Mouse (Mus musculus) forebrain, embryonic 15.5 days (tissue): ENCODE measurements at regions not wholly inside any gene's neighbourhood (a gene's known extent, or its start where the extent isn't known, plus 50 kb on each side); places are given as distances from the start of the nearest gene placed in this dataset.
A peak's percentile ranks its signal among the peaks of the same experiment; 100 is the strongest.
"Not testable (repeated sequence)": the region's sequence is repeated elsewhere in the genome, so short reads cannot be mapped to it uniquely, and the experiment has no call there.

Experiments
- ATAC-seq: fragments of 200-750 bp; cut with Nextera tagmentation; replicated peaks from 2 replicates; pipeline ENCODE4 v1.8.0; 2017; ENCODE audit warnings: mild to moderate bottlenecking, moderate TSS enrichment, moderate library complexity
- H3K27ac ChIP-seq: fragments of 300-500 bp; sonication (generic); replicated peaks from 2 replicates; pipeline ENCODE4 v1.5.1; 2015; ENCODE audit warnings: mild to moderate bottlenecking, inconsistent platforms
- H3K27me3 ChIP-seq: fragments of 300-500 bp; sonication (generic); 2 replicates; pipeline ENCODE4 v1.6.1; 2015; ENCODE audit warnings: inconsistent platforms
- H3K36me3 ChIP-seq: fragments of 300-500 bp; sonication (generic); 2 replicates; pipeline ENCODE4 v1.6.1; 2015; ENCODE audit warnings: mild to moderate bottlenecking, inconsistent platforms
- H3K4me1 ChIP-seq: fragments of 300-500 bp; sonication (generic); 2 replicates; pipeline ENCODE4 v1.6.1; 2015; ENCODE audit warnings: inconsistent platforms
- H3K4me2 ChIP-seq: fragments of 300-500 bp; sonication (generic); replicated peaks from 2 replicates; pipeline ENCODE4 v1.6.1; 2015; ENCODE audit warnings: mild to moderate bottlenecking, inconsistent platforms
- H3K4me3 ChIP-seq: fragments of 300-500 bp; sonication (generic); 2 replicates; pipeline ENCODE4 v1.5.1; 2015; ENCODE audit warnings: mild to moderate bottlenecking, inconsistent platforms
- H3K9ac ChIP-seq: fragments of 300-500 bp; sonication (generic); replicated peaks from 2 replicates; pipeline ENCODE4 v1.6.1; 2015; ENCODE audit warnings: mild to moderate bottlenecking, inconsistent platforms
- H3K9me3 ChIP-seq: fragments of 300-500 bp; sonication (generic); 2 replicates; pipeline ENCODE4 v1.6.1; 2016; ENCODE audit warnings: inconsistent platforms
- WGBS: fragments of 180-500 bp; shearing (Covaris S2); methylation state at CpG from one replicate; pipeline ENCODE4 v1.1.7; 2015; ENCODE audit warnings: mixed read lengths; 5-methylcytosine and 5-hydroxymethylcytosine counted together

DNA sequence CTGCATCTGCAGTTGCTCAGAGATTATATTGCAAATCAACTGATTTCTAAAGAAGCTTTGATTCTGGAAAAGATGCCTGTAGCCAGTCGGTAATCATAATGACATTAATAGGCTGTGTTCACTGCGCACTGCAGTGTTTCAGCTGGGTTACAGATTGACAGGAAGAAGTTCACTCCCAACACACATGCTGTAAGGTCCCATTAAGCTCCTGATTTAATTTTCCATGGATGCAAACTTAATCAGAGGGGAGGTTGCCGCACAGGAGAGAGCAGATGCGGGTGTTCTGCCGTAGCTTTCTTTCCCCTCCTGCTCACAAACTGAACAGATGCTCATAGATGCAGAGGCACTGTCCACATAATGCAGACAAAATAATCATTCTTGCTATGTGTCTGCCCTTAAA is 284.0 kb downstream of the Adgb start:
- 65% methylated on average over 5 of the region's 5 CpGs for WGBS
- H3K9ac ChIP-seq, result no peak overlapping the region
- ATAC-seq, result 0 out of 2 replicates have a peak, but pooled peaks have one; percentile 38

DNA sequence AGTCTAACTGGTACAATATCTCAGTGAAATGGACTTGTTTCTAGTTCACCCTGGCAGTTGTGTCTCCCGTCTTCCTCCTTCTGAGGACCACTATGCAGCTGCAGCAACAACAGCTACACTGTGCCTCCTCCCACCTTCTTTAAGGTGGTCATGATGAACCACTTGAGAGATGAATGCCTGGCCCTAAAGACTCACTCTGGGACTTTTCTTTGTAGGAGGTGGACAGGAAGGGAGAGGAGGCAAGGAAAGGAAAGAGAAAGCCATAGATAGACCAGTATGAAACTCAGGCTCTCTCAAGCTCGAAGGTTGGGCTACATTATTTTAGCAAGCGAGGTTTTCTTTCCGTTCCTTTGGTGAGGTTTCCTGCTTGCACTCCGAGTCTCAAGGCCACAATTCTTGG is 285.4 kb downstream of the Adgb start:
- Histone ChIP-seq H3K27me3 (no peaks in the 10 kb centered on the region), H3K27ac (no peak overlapping the region), H3K4me3 (no peak overlapping the region), H3K9ac (no peak overlapping the region), H3K4me2 (no peak overlapping the region), H3K9me3 (no peaks in the 10 kb centered on the region), H3K36me3 (no peaks in the 10 kb centered on the region), H3K4me1 (no peaks in the 10 kb centered on the region)
- ATAC-seq, result no peak
- WGBS, result 88% methylated on average over 5 of the region's 5 CpGs

More for the DNA sequence above, 284.0 kb downstream of the Adgb start:
- Histone ChIP-seq H3K36me3 (no peaks in the 10 kb centered on the region), H3K27me3 (no peaks in the 10 kb centered on the region), H3K4me3 (no peak overlapping the region), H3K4me2 (no peak overlapping the region), H3K9me3 (no peaks in the 10 kb centered on the region), H3K27ac (no peak overlapping the region), H3K4me1 (no peaks in the 10 kb centered on the region)

- no peak overlapping the region for H3K9ac ChIP-seq
- no peak overlapping the region for H3K27ac ChIP-seq
- H3K4me2 ChIP-seq, result no peak overlapping the region
- no peaks in the 10 kb centered on the region for H3K36me3 ChIP-seq
- ATAC-seq, result no peak
- no peaks in the 10 kb centered on the region for H3K9me3 ChIP-seq
- H3K4me1 ChIP-seq, result no peaks in the 10 kb centered on the region
- WGBS, result 94% methylated on average over 8 of the region's 8 CpGs
- no peak overlapping the region for H3K4me3 ChIP-seq
- no peaks in the 10 kb centered on the region for H3K27me3 ChIP-seq
Measured at GRCm38 (mm10) chr10:10185298-10185883, 284.5 kb upstream of the Stxbp5 start.

- H3K27ac ChIP-seq, result no peak overlapping the region
- no peaks in the 10 kb centered on the region for H3K27me3 ChIP-seq
- H3K4me2 ChIP-seq, result no peak overlapping the region
- 80% methylated on average over 5 of the region's 5 CpGs for WGBS
- no peak overlapping the region for H3K9ac ChIP-seq
- H3K4me3 ChIP-seq, result no peak overlapping the region
- H3K4me1 ChIP-seq, result no peaks in the 10 kb centered on the region
- ATAC-seq, result no peak
- H3K9me3 ChIP-seq, result no peaks in the 10 kb centered on the region
- no peaks in the 10 kb centered on the region for H3K36me3 ChIP-seq
Measured at GRCm38 (mm10) chr10:10184386-10184785, 283.5 kb upstream of the Stxbp5 start.

DNA sequence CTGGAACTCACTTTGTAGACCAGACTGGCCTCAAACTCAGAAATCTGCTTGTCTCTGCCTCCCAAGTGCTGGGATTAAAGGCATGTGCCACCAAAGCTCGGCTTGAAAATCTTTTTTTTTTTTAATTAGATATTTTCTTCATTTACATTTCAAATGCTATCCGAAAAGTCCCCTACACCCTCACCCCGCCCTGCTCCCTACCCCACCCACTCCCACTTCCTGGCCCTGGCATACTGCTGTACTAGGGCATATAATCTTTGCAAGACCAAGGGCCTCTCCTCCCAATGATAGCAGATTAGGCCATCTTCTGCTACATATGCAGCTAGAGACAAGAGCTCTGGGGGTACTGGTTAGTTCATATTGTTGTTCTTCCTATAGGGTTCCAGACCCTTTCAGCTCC is 276.2 kb upstream of the Stxbp5 start:
- not testable (repeated sequence) for H3K4me3 ChIP-seq, H3K4me1 ChIP-seq, H3K36me3 ChIP-seq, H3K4me2 ChIP-seq, H3K9me3 ChIP-seq, H3K9ac ChIP-seq, H3K27me3 ChIP-seq, H3K27ac ChIP-seq, ATAC-seq
- WGBS, result 83% methylated on average over 3 of the region's 3 CpGs
